Mouse (Mus musculus) A20 (cell line): ENCODE results near the gene Fra10ac1.

Experiments used
- DNase-seq: peaks from one replicate; pipeline ENCODE4 v3.0.0-alpha.2; 2011; ENCODE audit warnings: low read depth, low spot score

Gene Fra10ac1

GRCm38 (mm10) chr19:38232087-38232486 lies 8.1 kb upstream of the Fra10ac1 start:
- no peak for DNase-seq

- peak; percentile 35 for DNase-seq
These were observed 4.7 kb upstream of the Fra10ac1 start for GRCm38 (mm10) chr19:38228699-38229098.

GRCm38 (mm10) chr19:38224685-38225060 lies 717 bp upstream of the Fra10ac1 start:
- DNase-seq, result peak; percentile 3

GRCm38 (mm10) chr19:38223356-38223904 lies 526 bp downstream of the Fra10ac1 start:
- no peak for DNase-seq

GRCm38 (mm10) chr19:38217696-38218095 lies 6.3 kb downstream of the Fra10ac1 start:
- no peak for DNase-seq

GRCm38 (mm10) chr19:38206669-38207068 lies 17.3 kb downstream of the Fra10ac1 start:
- DNase-seq, result no peak

- peak; percentile 46 for DNase-seq
These were observed 25.2 kb downstream of the Fra10ac1 start for GRCm38 (mm10) chr19:38198731-38199130.

GRCm38 (mm10) chr19:38195245-38195644 lies 28.7 kb downstream of the Fra10ac1 start:
- DNase-seq, result no peak

- DNase-seq, result no peak
These were observed 32.5 kb downstream of the Fra10ac1 start for GRCm38 (mm10) chr19:38191446-38191845.

GRCm38 (mm10) chr19:38190606-38191005 lies 33.4 kb downstream of the Fra10ac1 start:
- no peak for DNase-seq

GRCm38 (mm10) chr19:38187345-38187680 lies 36.6 kb downstream of the Fra10ac1 start:
- no peak for DNase-seq

GRCm38 (mm10) chr19:38186631-38187344 lies 37.2 kb downstream of the Fra10ac1 start:
- no peak for DNase-seq

GRCm38 (mm10) chr19:38179675-38180074 lies 44.3 kb downstream of the Fra10ac1 start:
- no peak for DNase-seq

GRCm38 (mm10) chr19:38164633-38165032 lies 59.3 kb downstream of the Fra10ac1 start:
- DNase-seq, result no peak

GRCm38 (mm10) chr19:38161648-38162354 lies 62.2 kb downstream of the Fra10ac1 start:
- DNase-seq, result no peak

GRCm38 (mm10) chr19:38156243-38156642 lies 67.7 kb downstream of the Fra10ac1 start:
- peak; percentile 32 for DNase-seq

GRCm38 (mm10) chr19:38143540-38144271 lies 80.2 kb downstream of the Fra10ac1 start:
- DNase-seq, result peak; percentile 78
